Mouse (Mus musculus) brain, embryonic 14.5 days (tissue): ENCODE measurements around the gene Trim80. TPM values are rescaled to one million over a fixed set of nuclear protein-coding genes. Genes with fewer than 3 reads are reported as not detected.

ENCODE experiments used
- DNase-seq: peaks from one replicate; pipeline ENCODE4 v3.0.0-alpha.2; 2011; ENCODE audit warnings: low read depth
- CTCF ChIP-seq: fragments of 200-500 bp; IDR thresholded peaks from 2 replicates; pipeline ENCODE4 v1.5.1; 2012; ENCODE audit warnings: inconsistent platforms, mild to moderate bottlenecking, moderate library complexity, borderline replicate concordance; ENCODE audit not compliant: insufficient read depth, insufficient read length; ENCODE audit errors: extremely low read depth
- POLR2A ChIP-seq: fragments of 200-500 bp; IDR thresholded peaks from 2 replicates; pipeline ENCODE4 v1.6.1; 2012; ENCODE audit warnings: mild to moderate bottlenecking, inconsistent platforms, borderline replicate concordance; ENCODE audit not compliant: poor library complexity, insufficient read depth, insufficient read length, severe bottlenecking; ENCODE audit errors: extremely low read depth
- polyA plus RNA-seq: library from polyadenylated mRNA; depleted of rRNA; stranded (reverse); fragments of >200 nt; gene quantifications from 2 replicates; pipeline ENCODE4 v1.2.3, GENCODE M21; 2012

Trim80 gene
- polyA plus RNA-seq, 1 experiment, result 0.12 TPM

DNA sequence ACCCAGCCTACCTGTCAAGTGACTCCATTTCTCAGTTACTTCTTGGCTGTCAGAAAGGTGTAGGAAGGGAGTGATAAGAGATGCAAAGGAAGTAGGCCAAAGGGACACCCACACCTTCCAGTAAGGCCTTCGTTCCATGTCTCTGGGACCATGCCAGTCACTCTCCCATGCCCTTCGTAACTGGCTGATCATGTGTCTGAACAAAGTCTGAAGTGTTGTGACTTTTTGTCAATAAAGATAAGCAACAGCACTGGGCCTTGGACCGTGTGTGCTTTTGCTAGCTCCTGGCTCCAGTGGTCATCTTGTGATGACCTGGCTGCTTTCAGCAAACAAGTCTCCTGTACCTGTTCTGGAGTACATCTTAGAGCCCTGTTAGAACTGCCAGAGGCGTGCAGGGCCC lies 7.5 kb upstream of the Trim80 start:
- no peak for DNase-seq
- no peak for TF ChIP-seq CTCF
- TF ChIP-seq POLR2A, result no peak

DNA sequence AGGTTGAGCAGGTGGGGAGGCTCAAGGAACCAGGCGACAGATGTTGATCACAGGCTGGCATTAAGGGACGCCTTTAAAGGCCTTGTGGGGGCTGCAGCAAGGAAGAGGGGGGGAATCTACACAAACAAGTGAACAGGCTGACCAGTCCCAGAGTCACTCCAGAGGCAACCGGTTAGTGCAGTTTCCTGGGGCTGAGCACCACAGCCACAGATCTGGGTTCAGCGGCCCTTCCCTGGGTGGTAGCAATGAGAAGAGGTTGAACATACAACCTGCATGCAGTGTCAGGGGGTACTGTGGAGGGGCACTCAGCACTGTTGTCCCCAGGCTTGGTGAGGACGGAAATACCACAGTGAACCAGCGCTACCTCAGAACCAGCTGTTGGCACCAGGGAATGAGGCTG lies 7.0 kb upstream of the Trim80 start:
- DNase-seq, result no peak
- TF ChIP-seq POLR2A, result no peak
- TF ChIP-seq CTCF, result no peak

DNA sequence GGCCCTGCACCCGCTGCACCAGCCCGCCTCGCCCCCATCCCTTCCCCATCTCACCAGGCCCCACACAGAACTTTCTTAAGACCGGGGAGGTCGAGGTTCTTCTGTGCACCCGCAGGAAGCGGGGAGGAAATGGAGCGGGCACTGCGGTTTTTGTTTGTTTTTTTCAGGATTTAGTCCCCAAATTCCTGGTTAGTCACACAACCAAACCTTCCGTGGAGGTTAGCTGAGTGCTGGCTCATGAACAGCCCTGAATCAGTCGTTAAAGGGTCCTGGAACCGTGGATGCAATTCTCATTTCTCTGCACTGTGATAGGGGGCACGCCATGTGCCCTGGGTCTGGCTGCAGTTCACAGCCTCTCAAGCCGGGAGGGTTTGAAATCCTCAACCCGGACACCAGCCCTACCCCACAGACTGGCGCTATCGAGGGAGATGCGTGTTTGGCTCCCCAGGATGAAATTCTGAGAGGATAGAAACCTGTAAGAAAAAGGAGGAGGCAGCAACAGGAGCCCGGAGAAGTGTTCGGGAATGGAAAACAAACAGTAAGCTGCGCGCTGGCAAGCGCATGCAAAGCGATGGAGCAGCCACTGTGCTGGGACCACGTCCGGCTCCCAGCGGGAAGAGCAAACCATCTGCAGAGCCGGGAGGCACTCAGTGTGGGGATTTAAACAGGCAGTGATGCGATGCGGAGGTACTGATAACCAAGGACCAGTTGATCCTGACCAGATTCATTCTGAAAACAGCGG lies 4.6 kb upstream of the Trim80 start:
- no peak for TF ChIP-seq CTCF
- TF ChIP-seq POLR2A, result no peak
- peak; percentile 74 for DNase-seq

DNA sequence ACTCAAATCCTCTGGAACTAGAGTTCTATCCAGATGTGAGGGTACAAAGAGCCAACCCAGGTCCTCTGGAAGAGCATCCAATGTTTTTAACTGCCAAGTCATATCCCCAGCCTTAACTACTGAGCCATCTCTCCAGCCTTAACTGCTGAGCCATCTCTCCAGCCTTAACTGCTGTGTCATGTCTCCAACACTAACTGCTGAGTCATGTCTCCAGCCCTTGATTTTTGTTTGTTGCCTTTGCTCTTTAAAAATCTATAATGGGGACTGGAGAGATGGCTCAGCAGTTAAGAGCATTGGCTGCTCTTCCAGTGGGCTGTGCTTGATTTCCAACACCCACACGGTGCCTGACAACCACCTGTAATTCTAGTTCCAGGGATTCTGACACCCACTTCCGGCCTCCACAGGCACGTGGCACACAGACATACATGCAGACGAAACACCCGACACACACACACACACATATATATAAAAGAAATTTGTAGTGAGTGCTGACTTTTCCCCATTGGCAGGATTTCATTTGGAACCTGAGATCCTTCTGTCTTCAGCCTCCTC lies 2.7 kb upstream of the Trim80 start:
- no peak for DNase-seq
- no peak for TF ChIP-seq POLR2A
- no peak for TF ChIP-seq CTCF

DNA sequence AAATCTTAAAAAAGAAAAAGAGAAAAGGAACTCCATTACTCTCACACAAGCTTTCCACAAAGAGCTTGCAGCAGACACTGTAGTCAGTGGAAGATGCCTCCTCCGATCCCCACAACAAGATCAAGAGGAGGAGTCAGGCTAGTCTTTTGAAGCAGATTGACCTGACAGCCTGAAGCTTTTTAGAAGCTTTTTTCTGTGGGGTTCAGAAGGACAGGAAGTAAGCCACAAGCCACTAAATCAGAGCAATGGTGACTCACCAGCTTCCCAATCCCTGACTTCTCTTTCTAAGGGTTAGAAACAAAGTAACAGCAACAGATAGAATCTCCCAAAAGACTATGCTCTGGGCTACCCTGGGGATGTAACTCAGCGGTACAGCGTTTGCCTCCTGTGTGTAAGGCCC lies 1.0 kb upstream of the Trim80 start:
- TF ChIP-seq CTCF, result no peak
- no peak for TF ChIP-seq POLR2A

DNA sequence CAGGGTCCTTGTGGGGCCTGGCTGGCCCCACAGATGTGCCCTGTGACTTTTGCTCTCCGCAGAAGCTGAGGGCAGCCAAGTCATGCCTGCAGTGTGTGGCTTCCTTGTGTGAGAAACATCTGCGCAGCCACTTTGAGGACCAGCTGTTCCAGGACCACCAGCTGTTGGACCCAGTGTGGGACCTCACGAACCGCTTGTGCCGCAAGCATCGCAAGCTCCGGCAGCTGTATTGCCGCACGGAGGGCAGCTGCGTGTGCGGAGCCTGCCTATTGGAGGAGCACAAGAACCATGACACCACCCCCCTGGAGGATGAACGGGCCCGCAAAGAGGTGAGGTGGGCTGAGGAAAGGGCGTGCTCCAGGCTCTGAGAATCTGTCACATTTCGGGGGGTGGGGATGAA lies 1.1 kb downstream of the Trim80 start:
- TF ChIP-seq CTCF, result no peak
- peak; percentile 13 for DNase-seq

More for the DNA sequence above, 1.0 kb upstream of the Trim80 start:
- DNase-seq, result no peak

DNA sequence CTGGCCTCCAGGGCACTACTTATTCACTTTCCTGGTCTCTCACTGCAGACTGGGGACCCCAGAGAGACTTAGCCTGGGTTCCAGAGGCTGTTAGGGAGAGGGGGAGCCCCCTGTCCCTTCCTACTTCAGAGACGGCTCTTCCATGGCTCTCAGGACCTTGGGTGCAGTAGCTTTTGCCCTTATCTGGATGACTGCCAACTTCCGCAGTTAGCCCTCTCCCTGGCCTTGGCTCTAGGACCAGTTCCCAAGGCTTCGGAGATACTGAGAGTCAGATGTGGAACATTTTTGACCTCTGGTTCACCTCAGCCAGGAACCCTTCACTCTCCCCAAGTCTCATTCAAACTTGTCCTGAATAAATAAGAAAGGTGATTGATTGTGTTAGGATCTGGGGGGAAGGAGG lies 6.6 kb downstream of the Trim80 start:
- TF ChIP-seq CTCF, result no peak
- DNase-seq, result no peak

DNA sequence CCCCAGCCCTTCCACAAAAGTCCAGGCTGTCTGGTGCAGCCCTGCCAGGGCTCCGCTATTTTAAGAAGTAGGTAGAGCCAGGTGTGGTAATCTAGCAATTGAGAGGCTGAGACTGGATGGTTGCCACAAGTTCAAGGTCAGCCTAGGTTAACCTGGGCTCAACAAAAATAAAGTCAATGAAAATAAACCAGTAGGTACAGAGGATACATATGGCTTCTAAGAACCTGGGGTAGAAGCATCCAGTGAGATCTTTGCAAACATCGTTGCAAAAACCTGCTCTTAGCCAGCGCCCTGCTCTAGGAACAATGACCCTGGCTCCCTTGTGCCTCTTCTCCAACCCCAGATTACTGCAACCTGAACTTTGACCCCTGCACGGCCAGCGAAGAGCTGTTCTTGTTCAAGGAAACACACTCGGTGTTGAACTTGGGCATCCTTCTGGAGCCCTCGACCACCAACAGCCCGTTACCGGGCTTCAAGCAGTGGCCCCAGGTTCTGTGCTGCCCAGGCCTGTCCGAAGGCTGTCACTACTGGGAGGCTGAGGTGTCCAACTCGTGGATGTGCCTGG lies 7.1 kb downstream of the Trim80 start:
- no peak for DNase-seq
- TF ChIP-seq CTCF (no peak), POLR2A (no peak)

DNA sequence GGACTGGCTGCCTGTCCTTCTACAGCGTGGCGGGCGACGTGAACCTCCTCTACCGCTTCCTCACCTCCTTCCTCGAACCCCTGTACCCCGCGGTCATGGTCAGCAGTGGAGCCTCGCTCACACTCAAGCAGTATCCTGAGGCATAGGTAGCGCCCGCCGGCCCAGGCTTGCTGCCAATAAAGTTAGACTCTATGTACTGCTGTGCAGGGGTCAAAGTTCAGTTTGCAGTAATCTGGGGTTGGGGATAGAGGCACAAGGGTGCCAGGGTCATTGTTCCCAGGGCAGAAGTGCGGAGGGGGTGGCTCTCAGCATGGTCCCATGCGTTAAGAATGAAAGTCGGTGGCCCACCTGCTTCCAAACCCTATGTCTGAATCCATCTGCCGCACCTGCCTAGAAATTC lies 7.7 kb downstream of the Trim80 start:
- DNase-seq, result no peak
- TF ChIP-seq POLR2A (no peak), CTCF (no peak)

DNA sequence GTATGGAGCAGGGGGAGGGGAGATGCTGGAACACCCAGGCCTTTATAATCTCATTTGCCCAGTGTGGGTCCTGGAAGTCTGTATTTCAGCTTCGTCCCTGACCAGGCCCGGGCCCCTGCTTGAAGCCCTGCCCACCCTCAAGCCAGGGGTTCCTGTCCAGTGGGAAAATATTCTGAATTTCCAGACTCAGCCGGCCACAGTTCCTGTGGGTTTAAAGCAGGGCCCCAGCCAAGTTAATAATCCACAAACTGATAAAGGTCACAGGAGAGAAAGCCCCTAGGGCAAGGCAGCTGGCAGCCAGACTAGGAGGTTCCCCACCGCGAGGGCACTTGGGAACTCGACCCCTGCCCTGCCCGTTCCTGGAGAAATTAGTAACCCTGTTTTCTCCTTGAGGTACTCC lies 8.7 kb downstream of the Trim80 start:
- TF ChIP-seq POLR2A (no peak), CTCF (no peak)
- DNase-seq, result no peak

DNA sequence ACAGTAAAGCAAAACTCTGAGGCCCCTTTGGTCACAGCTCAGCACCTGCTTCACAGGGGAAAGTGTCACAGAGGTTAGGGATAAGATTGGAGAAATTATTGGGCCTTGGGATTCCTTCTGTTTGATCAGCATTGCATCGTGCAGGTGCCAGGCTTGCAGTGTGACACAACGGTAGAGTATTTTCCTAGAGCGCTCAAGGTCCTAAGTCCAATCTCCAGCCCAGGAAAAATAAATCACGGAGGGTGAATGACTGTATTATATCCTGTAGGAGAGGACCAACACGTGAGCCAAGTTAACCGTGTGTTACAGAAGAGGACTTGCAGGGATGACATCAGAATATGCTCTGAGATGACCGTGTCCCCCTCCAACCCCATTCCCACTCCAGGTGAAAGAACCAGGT lies 9.8 kb downstream of the Trim80 start:
- TF ChIP-seq POLR2A (no peak), CTCF (no peak)
- DNase-seq, result no peak

DNA sequence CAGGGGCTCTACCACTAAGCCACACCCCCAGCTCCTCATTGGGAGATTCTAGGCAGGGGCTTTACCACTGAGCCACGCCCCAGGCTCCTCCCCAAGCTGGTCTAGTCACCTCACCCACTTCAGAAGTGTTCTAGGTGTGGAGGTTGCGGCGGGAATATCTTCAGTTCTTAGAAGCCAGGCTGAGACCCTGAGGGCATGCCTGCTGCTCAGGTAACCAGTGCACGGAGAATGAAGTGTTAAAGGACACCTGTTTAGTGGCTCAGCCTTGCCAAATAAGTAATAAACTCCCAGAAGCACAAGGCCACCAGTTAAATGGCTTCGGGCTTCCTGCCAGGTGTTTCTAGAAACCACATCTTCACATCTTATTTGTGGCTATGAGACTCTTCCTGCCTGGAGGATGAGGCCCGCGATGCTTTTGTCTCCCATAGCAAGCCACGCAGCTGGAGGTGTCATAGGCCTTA lies 11.5 kb downstream of the Trim80 start:
- no peak for DNase-seq
- TF ChIP-seq CTCF (no peak), POLR2A (no peak)

DNA sequence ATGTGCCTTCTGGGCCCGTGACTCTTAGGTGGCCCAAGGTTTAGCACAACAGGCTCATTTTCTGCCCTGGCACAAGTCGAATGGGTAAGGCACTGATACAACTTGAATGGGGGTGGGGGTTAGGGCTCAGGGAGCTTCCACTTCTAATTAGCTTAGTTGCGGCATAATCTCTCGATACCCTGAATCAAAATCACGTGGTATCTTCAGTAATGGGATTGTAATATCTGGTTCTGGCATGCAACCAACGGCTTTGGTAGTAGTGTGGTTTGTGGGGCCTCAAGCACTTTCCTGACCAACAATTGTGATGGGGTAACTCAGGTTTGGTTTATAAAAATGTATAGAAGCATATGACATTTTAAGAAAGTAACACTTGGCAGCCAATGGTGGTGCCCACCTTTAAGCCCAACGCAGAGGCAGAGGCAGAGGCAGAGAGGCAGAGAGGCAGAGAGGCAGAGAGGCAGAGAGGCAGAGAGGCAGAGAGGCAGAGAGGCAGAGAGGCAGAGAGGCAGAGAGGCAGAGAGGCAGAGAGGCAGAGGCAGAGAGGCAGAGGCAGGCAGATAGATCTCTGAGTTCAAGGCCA lies 12.0 kb downstream of the Trim80 start:
- no peak for TF ChIP-seq POLR2A
- no peak for TF ChIP-seq CTCF
- peak; percentile 23 for DNase-seq
